Mouse (Mus musculus) megakaryocyte, adult 5-6 weeks (primary cell): ENCODE results near the gene Hist1h2af. TPM values are rescaled to one million over a fixed set of nuclear protein-coding genes. Genes with fewer than 3 reads are reported as not detected.
A peak's percentile ranks its signal among the peaks of the same experiment; 100 is the strongest.
"Not testable (repeated sequence)": the region's sequence is repeated elsewhere in the genome, so short reads cannot be mapped to it uniquely, and the experiment has no call there.

Experiments
- ATAC-seq: 2 replicates; pipeline ENCODE4 v1.8.0; 2016; ENCODE audit warnings: mild to moderate bottlenecking, inconsistent platforms; ENCODE audit not compliant: poor library complexity, severe bottlenecking
- total RNA-seq, 2 experiments: library from RNA; stranded (forward) in 1 of 2; stranded (reverse) in 1 of 2; fragments of 153-499, 151-499 nt in 1 of 2; fragments of 221-1000, 200-1000 nt in 1 of 2; gene quantifications; 2 replicates each; pipeline versions ENCODE4 v1.2.3 to v1.2.4; 2015 to 2017

Gene Hist1h2af
- total RNA-seq, 2 experiments from 2014 or later: 91.1 to 1,821 TPM

DNA sequence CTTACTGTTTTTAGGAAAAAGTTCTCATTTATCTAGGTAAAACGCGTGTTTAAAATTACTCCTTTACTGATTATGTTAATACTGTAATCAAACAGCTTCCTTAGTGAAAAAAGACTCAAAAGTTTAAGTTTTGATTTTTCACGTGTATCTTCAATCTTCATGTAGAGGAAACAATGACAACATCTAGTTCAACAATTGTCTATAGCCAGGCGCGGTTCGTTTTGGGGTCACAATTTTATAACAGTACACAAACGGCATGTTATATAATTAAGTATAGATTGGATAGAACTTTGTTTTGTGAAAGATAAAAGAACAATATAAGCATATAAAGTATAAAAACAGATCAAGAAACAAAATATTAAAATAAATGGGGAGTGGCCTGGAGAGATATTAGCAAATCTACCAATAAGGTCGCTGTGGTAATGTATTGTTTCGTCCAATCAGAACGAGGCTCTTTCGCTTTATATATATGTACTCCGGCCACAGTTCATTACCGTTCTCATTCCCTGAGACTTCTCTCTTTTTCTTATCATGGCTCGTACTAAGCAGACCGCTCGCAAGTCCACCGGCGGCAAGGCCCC is 41.7 kb downstream of the Hist1h2af start, which contains the start of gene Hist1h3d:
Gene Hist1h3d (plus strand): TSS at position 493 of the 581 bp plus-strand sequence.
- ATAC-seq: peak; percentile 39

- ATAC-seq: not testable (repeated sequence)
Measured at GRCm38 (mm10) chr13:23575864-23576313, 42.2 kb downstream of the Hist1h2af start.

- ATAC-seq: no peak
Measured at GRCm38 (mm10) chr13:23576351-23576881, 42.7 kb downstream of the Hist1h2af start.

- ATAC-seq: no peak
Measured at GRCm38 (mm10) chr13:23576906-23577639, 43.4 kb downstream of the Hist1h2af start.

DNA sequence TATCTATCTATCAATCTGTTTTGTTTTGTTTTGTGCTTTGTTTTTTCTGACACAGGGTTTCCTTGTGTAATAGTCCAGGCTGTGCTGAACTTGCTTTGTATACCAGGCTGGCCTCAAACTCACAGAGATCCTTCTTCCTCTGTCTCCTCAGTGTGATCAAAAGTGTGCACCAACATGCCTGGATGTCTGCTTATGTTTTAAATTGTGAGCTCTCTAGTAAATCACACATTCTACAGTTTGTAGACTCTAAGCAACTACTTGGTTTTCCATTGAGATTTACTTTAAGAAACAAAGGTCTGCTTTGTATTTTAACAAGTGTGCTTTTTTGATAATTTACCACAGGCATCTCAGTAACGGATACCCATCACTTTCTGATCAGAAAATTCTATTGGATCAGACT is 44.1 kb downstream of the Hist1h2af start:
- no peak for ATAC-seq

DNA sequence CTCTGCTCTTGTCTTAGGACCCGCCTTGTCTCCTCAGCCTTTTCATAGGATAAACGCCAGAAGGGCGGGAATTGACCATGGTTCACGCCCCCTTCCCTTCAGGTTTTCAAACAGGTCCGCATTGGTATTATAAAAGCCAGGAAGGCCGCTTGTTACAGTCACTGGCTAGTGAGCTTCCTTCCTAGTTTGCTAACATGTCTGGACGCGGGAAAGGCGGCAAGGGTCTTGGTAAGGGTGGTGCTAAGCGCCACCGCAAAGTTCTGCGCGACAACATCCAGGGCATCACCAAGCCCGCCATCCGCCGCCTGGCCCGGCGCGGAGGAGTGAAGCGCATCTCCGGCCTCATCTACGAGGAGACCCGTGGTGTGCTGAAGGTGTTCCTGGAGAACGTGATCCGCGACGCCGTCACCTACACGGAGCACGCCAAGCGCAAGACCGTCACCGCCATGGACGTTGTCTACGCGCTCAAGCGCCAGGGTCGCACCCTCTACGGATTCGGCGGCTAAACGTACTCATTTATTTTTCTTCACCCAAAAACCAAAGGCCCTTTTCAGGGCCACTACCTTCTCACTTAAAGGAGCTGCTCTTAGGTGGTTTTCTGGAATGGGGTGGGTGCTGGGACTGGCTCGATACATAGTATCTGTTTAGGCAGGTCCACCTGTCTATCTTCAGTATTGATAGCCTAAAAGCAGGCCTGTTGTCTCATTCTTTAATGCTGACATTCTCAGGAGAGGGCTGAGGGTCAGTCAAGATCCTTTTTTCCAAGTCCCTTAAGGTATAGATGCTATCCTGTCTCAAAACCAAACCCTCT is 47.9 kb downstream of the Hist1h2af start, which contains the start of gene Hist1h4d:
Gene Hist1h4d (plus strand): TSS at position 191 of the 811 bp plus-strand sequence.
- peak; percentile 72 for ATAC-seq

DNA sequence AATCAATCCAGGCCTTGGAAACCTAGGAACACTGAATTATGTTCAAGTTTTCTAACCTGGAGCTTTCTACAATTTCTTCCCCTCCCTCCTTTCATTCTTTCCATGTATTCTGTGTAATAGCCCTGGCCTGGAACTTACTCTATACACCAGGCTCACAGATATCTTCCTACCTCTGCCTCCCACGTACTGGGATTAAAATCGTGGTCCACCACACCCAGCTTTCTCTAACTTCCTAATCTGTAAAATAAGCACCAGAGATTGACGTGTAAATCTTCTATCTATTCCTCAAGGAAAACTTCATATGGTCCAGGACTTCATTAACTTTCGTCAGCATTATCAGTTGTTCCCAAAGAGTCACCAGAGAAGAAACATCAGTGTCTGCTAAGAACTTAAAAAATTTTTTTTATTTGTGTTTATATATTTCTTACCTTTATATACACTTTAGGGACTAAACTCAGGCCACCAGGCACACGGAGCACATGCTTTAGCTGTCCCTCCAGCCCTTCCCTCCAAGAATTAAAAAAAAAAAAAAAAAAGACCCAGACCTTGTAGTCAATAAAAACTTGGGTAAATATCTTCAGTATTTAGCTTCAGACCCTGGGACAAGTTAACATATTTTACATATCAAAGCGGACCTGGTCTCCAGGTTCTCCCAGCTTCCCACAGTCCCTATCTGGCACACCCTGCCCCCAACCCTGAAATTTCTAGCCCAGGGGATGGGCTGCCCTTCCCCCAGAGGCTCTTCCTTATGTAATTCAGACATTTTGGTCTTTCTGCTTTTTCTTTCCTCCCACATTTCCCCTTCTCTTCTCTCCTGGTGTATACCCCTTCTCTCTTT is 48.7 kb downstream of the Hist1h2af start:
- no peak for ATAC-seq

GRCm38 (mm10) chr13:23583387-23584068 is 49.8 kb downstream of the Hist1h2af start:
- ATAC-seq: no peak

Other genes with a start within 250 kb of the Hist1h2af start
Only the 30 nearest of the 34 such genes appear.
- 18.8 and 20.3 TPM in 2 replicates for gene Zfp322a, start 164.7 kb upstream of the Hist1h2af start, total RNA-seq (2015)
- 39.8 and 46.7 TPM in 2 replicates for gene Zfp322a, start 164.7 kb upstream of the Hist1h2af start, total RNA-seq (2017)
- 5.1 and 5.2 TPM in 2 replicates for gene Abt1, start 110.0 kb upstream of the Hist1h2af start, total RNA-seq (2015)
- 6.8 and 11.2 TPM in 2 replicates for gene Abt1, start 110.0 kb upstream of the Hist1h2af start, total RNA-seq (2017)
- gene Btn1a1, start 68.0 kb upstream of the Hist1h2af start, total RNA-seq (2015): not detected in 2 replicates
- gene Btn1a1, start 68.0 kb upstream of the Hist1h2af start, total RNA-seq (2017): not detected in 2 replicates
- gene Btn2a2, start 45.0 kb upstream of the Hist1h2af start, total RNA-seq (2015): not detected in 2 replicates
- not detected in 2 replicates for gene Btn2a2, start 45.0 kb upstream of the Hist1h2af start, total RNA-seq (2017)
- 61.7 and 63.9 TPM in 2 replicates for gene Hist1h4h, start 2.9 kb upstream of the Hist1h2af start, total RNA-seq (2015)
- 1,033 and 1,202 TPM in 2 replicates for gene Hist1h4h, start 2.9 kb upstream of the Hist1h2af start, total RNA-seq (2017)
- 225 and 241 TPM in 2 replicates for gene Hist1h3g, start 1.5 kb downstream of the Hist1h2af start, total RNA-seq (2015)
- 441 and 668 TPM in 2 replicates for gene Hist1h3g, start 1.5 kb downstream of the Hist1h2af start, total RNA-seq (2017)
- gene Hist1h2bh, start 9.5 kb downstream of the Hist1h2af start, total RNA-seq (2015): 32.3 and 36.5 TPM in 2 replicates
- 143 and 176 TPM in 2 replicates for gene Hist1h2bh, start 9.5 kb downstream of the Hist1h2af start, total RNA-seq (2017)
- 43.8 and 48.7 TPM in 2 replicates for gene Hist1h3f, start 10.1 kb downstream of the Hist1h2af start, total RNA-seq (2015)
- gene Hist1h3f, start 10.1 kb downstream of the Hist1h2af start, total RNA-seq (2017): 145 and 146 TPM in 2 replicates
- 110 and 116 TPM in 2 replicates for gene Hist1h4f, start 17.7 kb downstream of the Hist1h2af start, total RNA-seq (2015)
- gene Hist1h4f, start 17.7 kb downstream of the Hist1h2af start, total RNA-seq (2017): 2,488 and 3,291 TPM in 2 replicates
- 16.7 and 17.0 TPM in 2 replicates for gene Hist1h1d, start 19.4 kb downstream of the Hist1h2af start, total RNA-seq (2015)
- gene Hist1h1d, start 19.4 kb downstream of the Hist1h2af start, total RNA-seq (2017): 182 and 184 TPM in 2 replicates
- 101 and 161 TPM in 2 replicates for gene Hist1h3e, start 28.5 kb downstream of the Hist1h2af start, total RNA-seq (2015)
- gene Hist1h3e, start 28.5 kb downstream of the Hist1h2af start, total RNA-seq (2017): 295 and 358 TPM in 2 replicates
- gene Hist1h2ae, start 37.3 kb downstream of the Hist1h2af start, total RNA-seq (2015): 8.8 and 9.0 TPM in 2 replicates
- gene Hist1h2ae, start 37.3 kb downstream of the Hist1h2af start, total RNA-seq (2017): 272 and 274 TPM in 2 replicates
- gene Hist1h2bg, start 37.5 kb downstream of the Hist1h2af start, total RNA-seq (2015): 325 and 384 TPM in 2 replicates
- gene Hist1h2bg, start 37.5 kb downstream of the Hist1h2af start, total RNA-seq (2017): 1,715 and 1,721 TPM in 2 replicates
- 449 and 490 TPM in 2 replicates for gene Hist1h2bf, start 40.3 kb downstream of the Hist1h2af start, total RNA-seq (2015)
- gene Hist1h2bf, start 40.3 kb downstream of the Hist1h2af start, total RNA-seq (2017): 736 and 744 TPM in 2 replicates
- gene Hist1h2ad, start 40.5 kb downstream of the Hist1h2af start, total RNA-seq (2015): 3.2 and 3.6 TPM in 2 replicates
- gene Hist1h2ad, start 40.5 kb downstream of the Hist1h2af start, total RNA-seq (2017): 93.7 and 99.2 TPM in 2 replicates
- 150 and 159 TPM in 2 replicates for gene Hist1h3d, start 41.9 kb downstream of the Hist1h2af start, total RNA-seq (2015)
- 86.3 and 96.3 TPM in 2 replicates for gene Hist1h3d, start 41.9 kb downstream of the Hist1h2af start, total RNA-seq (2017)
- 655 and 672 TPM in 2 replicates for gene Hist1h4d, start 47.7 kb downstream of the Hist1h2af start, total RNA-seq (2015)
- 1,182 and 1,443 TPM in 2 replicates for gene Hist1h4d, start 47.7 kb downstream of the Hist1h2af start, total RNA-seq (2017)
- gene Hist1h2be, start 87.2 kb downstream of the Hist1h2af start, total RNA-seq (2015): 15.1 and 16.4 TPM in 2 replicates
- 110 and 115 TPM in 2 replicates for gene Hist1h2be, start 87.2 kb downstream of the Hist1h2af start, total RNA-seq (2017)
- 408 and 475 TPM in 2 replicates for gene Hist1h1e, start 88.7 kb downstream of the Hist1h2af start, total RNA-seq (2015)
- 457 and 467 TPM in 2 replicates for gene Hist1h1e, start 88.7 kb downstream of the Hist1h2af start, total RNA-seq (2017)
- 10.3 and 12.0 TPM in 2 replicates for gene Hist1h2ac, start 150.0 kb downstream of the Hist1h2af start, total RNA-seq (2015)
- gene Hist1h2ac, start 150.0 kb downstream of the Hist1h2af start, total RNA-seq (2017): 67.7 and 81.2 TPM in 2 replicates
- 40.3 and 42.6 TPM in 2 replicates for gene Hist1h2bc, start 150.3 kb downstream of the Hist1h2af start, total RNA-seq (2015)
- gene Hist1h2bc, start 150.3 kb downstream of the Hist1h2af start, total RNA-seq (2017): 253 and 263 TPM in 2 replicates
- gene Hist1h1t, start 161.9 kb downstream of the Hist1h2af start, total RNA-seq (2015): 0.94 TPM in 1 of 2 replicates, not detected in the other
- gene Hist1h1t, start 161.9 kb downstream of the Hist1h2af start, total RNA-seq (2017): 2.7 and 5.3 TPM in 2 replicates
- 60.8 and 62.1 TPM in 2 replicates for gene Hist1h4c, start 164.5 kb downstream of the Hist1h2af start, total RNA-seq (2015)
- gene Hist1h4c, start 164.5 kb downstream of the Hist1h2af start, total RNA-seq (2017): 282 and 359 TPM in 2 replicates
- gene Hfe, start 176.9 kb downstream of the Hist1h2af start, total RNA-seq (2015): 12.3 and 17.1 TPM in 2 replicates
- 7.6 and 8.5 TPM in 2 replicates for gene Hfe, start 176.9 kb downstream of the Hist1h2af start, total RNA-seq (2017)
- gene Hist1h1c, start 204.9 kb downstream of the Hist1h2af start, total RNA-seq (2015): 179 and 186 TPM in 2 replicates
- 1,288 and 1,327 TPM in 2 replicates for gene Hist1h1c, start 204.9 kb downstream of the Hist1h2af start, total RNA-seq (2017)
- gene Hist1h3c, start 211.7 kb downstream of the Hist1h2af start, total RNA-seq (2015): 115 and 119 TPM in 2 replicates
- 508 and 593 TPM in 2 replicates for gene Hist1h3c, start 211.7 kb downstream of the Hist1h2af start, total RNA-seq (2017)
- gene Hist1h2bb, start 212.8 kb downstream of the Hist1h2af start, total RNA-seq (2015): 264 and 296 TPM in 2 replicates
- gene Hist1h2bb, start 212.8 kb downstream of the Hist1h2af start, total RNA-seq (2017): 5,681 and 7,839 TPM in 2 replicates
- 64.3 and 114 TPM in 2 replicates for gene Hist1h2ab, start 217.2 kb downstream of the Hist1h2af start, total RNA-seq (2015)
- gene Hist1h2ab, start 217.2 kb downstream of the Hist1h2af start, total RNA-seq (2017): 3,821 and 4,666 TPM in 2 replicates
- gene Hist1h3b, start 218.4 kb downstream of the Hist1h2af start, total RNA-seq (2015): 495 and 572 TPM in 2 replicates
- 546 and 613 TPM in 2 replicates for gene Hist1h3b, start 218.4 kb downstream of the Hist1h2af start, total RNA-seq (2017)
- 64.8 and 95.3 TPM in 2 replicates for gene Hist1h4b, start 223.1 kb downstream of the Hist1h2af start, total RNA-seq (2015)
- 562 and 732 TPM in 2 replicates for gene Hist1h4b, start 223.1 kb downstream of the Hist1h2af start, total RNA-seq (2017)